Comparison of ENCODE assay signal across 9 mouse cellular contexts in genomic region chr1:155742411-155743363, GRCm38 (mm10). TPM values are rescaled to one million over a fixed set of nuclear protein-coding genes. Genes with fewer than 3 reads are reported as not detected.
A peak's percentile ranks its signal among the peaks of the same experiment; 100 is the strongest.
DNase-seq lines count a peak whose midpoint lies in the region; ATAC-seq lines count a peak whose summit lies in the region.
"Had no signal": no experiment of that assay in that cellular context is flagged by ENCODE, and none has a peak within 500 bp of the region (broad histone marks: within the 10 kb centered on the region; RNA-seq: fewer than 3 reads in every experiment).

No protein-coding gene starts in this region.

- WGBS in kidney, embryonic 14.5 days = under 1% methylated on average over 77 of the region's 81 CpGs
- WGBS in heart, embryonic 11.5 days (ENCODE audit: insufficient replicate concordance) = under 1% methylated on average over 80 of the region's 81 CpGs
- WGBS in limb, embryonic 11.5 days = under 1% methylated on average over 81 of the region's 81 CpGs
- under 1% methylated on average over 71 of the region's 81 CpGs for WGBS in neural tube, embryonic 11.5 days

- peak overlapping the region; percentile 56 for H3K4me3 ChIP-seq in kidney, embryonic 14.5 days (ENCODE audit: low read length)
- peak overlapping the region; percentile 63 for H3K4me3 ChIP-seq in heart, embryonic 11.5 days (ENCODE audit: low read depth, low read length)
- peak overlapping the region; percentile 46 for H3K4me3 ChIP-seq in limb, embryonic 11.5 days (ENCODE audit: low read depth, low read length)
- H3K4me3 ChIP-seq in neural tube, embryonic 11.5 days (ENCODE audit: low read depth, low read length) = peak overlapping the region; percentile 45

- peaks cover 18% of the 10 kb centered on the region for H3K4me1 ChIP-seq in kidney, embryonic 14.5 days (ENCODE audit: control insufficient read depth, insufficient read depth, low read length)
- H3K4me1 ChIP-seq in heart, embryonic 11.5 days (ENCODE audit: control insufficient read depth, insufficient read depth, low read length) = peaks cover 12% of the 10 kb centered on the region; the same call in 1 of the 2 replicates
- peaks cover 19% of the 10 kb centered on the region for H3K4me1 ChIP-seq in limb, embryonic 11.5 days (ENCODE audit: control insufficient read depth, insufficient read depth, low read length)
- H3K4me1 ChIP-seq in neural tube, embryonic 11.5 days (ENCODE audit: control insufficient read depth, insufficient read depth, low read length) = peaks cover 15% of the 10 kb centered on the region

- peak overlapping the region; percentile 95 for H3K4me2 ChIP-seq in kidney, embryonic 14.5 days (replicated peaks; ENCODE audit: low read depth, low read length)
- H3K4me2 ChIP-seq in heart, embryonic 11.5 days = peak overlapping the region; percentile 99
- H3K4me2 ChIP-seq in limb, embryonic 11.5 days (ENCODE audit: low read depth, severe bottlenecking) = peak overlapping the region; percentile 89
- peak overlapping the region; percentile 64 for H3K4me2 ChIP-seq in neural tube, embryonic 11.5 days (ENCODE audit: low read depth)

- no peaks in the 10 kb centered on the region for H3K9me3 ChIP-seq in kidney, embryonic 14.5 days (ENCODE audit: control insufficient read depth, low read length)
- no peaks in the 10 kb centered on the region for H3K9me3 ChIP-seq in heart, embryonic 11.5 days (replicated peaks; ENCODE audit: control insufficient read depth, low read length)
- no peaks in the 10 kb centered on the region for H3K9me3 ChIP-seq in limb, embryonic 11.5 days (ENCODE audit: control insufficient read depth, low read length)
- H3K9me3 ChIP-seq in neural tube, embryonic 11.5 days (ENCODE audit: control insufficient read depth, low read length) = no peaks in the 10 kb centered on the region

- no peaks in the 10 kb centered on the region for H3K36me3 ChIP-seq in kidney, embryonic 14.5 days (ENCODE audit: control insufficient read depth, insufficient read depth, low read length)
- H3K36me3 ChIP-seq in heart, embryonic 11.5 days (ENCODE audit: control insufficient read depth, insufficient read depth, low read length) = no peaks in the 10 kb centered on the region
- H3K36me3 ChIP-seq in limb, embryonic 11.5 days (ENCODE audit: control insufficient read depth, insufficient read depth, low read length) = no peaks in the 10 kb centered on the region
- no peaks in the 10 kb centered on the region for H3K36me3 ChIP-seq in neural tube, embryonic 11.5 days (ENCODE audit: control insufficient read depth, insufficient read depth, low read length)

- ATAC-seq in kidney, embryonic 14.5 days (ENCODE audit: low FRiP score, low TSS enrichment) = peak; percentile 78
- peak; percentile 44; the same call in 1 of the 2 replicates for ATAC-seq in heart, embryonic 11.5 days (replicated peaks; ENCODE audit: insufficient number of reproducible peaks, low FRiP score, low TSS enrichment)
- ATAC-seq in limb, embryonic 11.5 days (ENCODE audit: insufficient number of reproducible peaks, low FRiP score, low TSS enrichment, low read depth) = peak; percentile 64; the same call in 1 of the 2 replicates
- ATAC-seq in neural tube, embryonic 11.5 days (ENCODE audit: insufficient read depth, low FRiP score, low TSS enrichment) = peak; percentile 37
- no peak for ATAC-seq in frontal cortex, adult (ENCODE audit: low TSS enrichment)

- H3K27me3 ChIP-seq in kidney, embryonic 14.5 days (ENCODE audit: control insufficient read depth, insufficient read depth, low read length) = peaks cover 93% of the 10 kb centered on the region
- H3K27me3 ChIP-seq in heart, embryonic 11.5 days (ENCODE audit: control insufficient read depth, insufficient read depth, low read length) = peaks cover 88% of the 10 kb centered on the region
- peaks cover 88% of the 10 kb centered on the region for H3K27me3 ChIP-seq in limb, embryonic 11.5 days (ENCODE audit: control insufficient read depth, insufficient read depth, low read length)
- peaks cover 93% of the 10 kb centered on the region for H3K27me3 ChIP-seq in neural tube, embryonic 11.5 days (ENCODE audit: control insufficient read depth, insufficient read depth, low read length)

- no peak for DNase-seq in kidney, adult 8-10 months
- DNase-seq in adrenal gland, postnatal 14 days = peak; percentile 43
- peak; percentile 64 for DNase-seq in limb, embryonic 11.5 days (ENCODE audit: low spot score)
- DNase-seq in neural tube, embryonic 11.5 days (ENCODE audit: low spot score) = peak; percentile 43
- DNase-seq in right cerebral cortex, postnatal 25 days = no peak

- H3K9ac ChIP-seq in kidney, embryonic 14.5 days (ENCODE audit: low read depth, low read length) = peak overlapping the region; percentile 23; the same call in 1 of the 2 replicates
- H3K9ac ChIP-seq in heart, embryonic 11.5 days (ENCODE audit: low read depth, low read length) = peak overlapping the region; percentile 39; the same call in 1 of the 2 replicates
- H3K9ac ChIP-seq in limb, embryonic 11.5 days (ENCODE audit: low read length) = peak overlapping the region; percentile 37; the same call in 1 of the 2 replicates
- peak overlapping the region; percentile 41; the same call in 1 of the 2 replicates for H3K9ac ChIP-seq in neural tube, embryonic 11.5 days (ENCODE audit: low read length)

- H3K27ac ChIP-seq in kidney, embryonic 14.5 days (ENCODE audit: low read depth, low read length) = no peak overlapping the region
- H3K27ac ChIP-seq in heart, embryonic 11.5 days (ENCODE audit: low read depth, low read length) = no peak overlapping the region
- no peak overlapping the region for H3K27ac ChIP-seq in limb, embryonic 11.5 days (replicated peaks; ENCODE audit: low read depth, low read length)
- H3K27ac ChIP-seq in neural tube, embryonic 11.5 days (ENCODE audit: low read depth, low read length) = peak overlapping the region; percentile 53; the same call in 1 of the 2 replicates

RNA-seq across cellular contexts. Expression of gene Lhx4, which starts 8.8 kb away (rescaled TPM):
- polyA plus RNA-seq in kidney, embryonic 14.5 days (2014; fragmentation: Nextera tagmentation; extraction: Ambion mirVana) = 0.08 TPM in 1 of 2 replicates, not detected in the other
- total RNA-seq in adrenal gland, postnatal 14 days (2021) = not detected in 2 replicates
- not detected in 2 replicates for polyA plus RNA-seq in heart, embryonic 11.5 days (2014; fragmentation: Nextera tagmentation; extraction: Ambion mirVana)
- polyA plus RNA-seq in limb, embryonic 11.5 days (2014; fragmentation: Nextera tagmentation; extraction: Ambion mirVana) = 0.06 TPM in 1 of 2 replicates, not detected in the other
- 10.6 and 13.9 TPM in 2 replicates for polyA plus RNA-seq in neural tube, embryonic 11.5 days (2014; fragmentation: Nextera tagmentation; extraction: Ambion mirVana)
- total RNA-seq: layer of hippocampus, postnatal 10 days had no signal

Comparison
In these comparisons a context has a peak if more than half of its experiments do, and no peak if none do; other contexts are left out.
1. DNase-seq: peak in adrenal gland, postnatal 14 days (single experiment), limb, embryonic 11.5 days (single experiment) and neural tube, embryonic 11.5 days (single experiment); none in kidney, adult 8-10 months (0 of 2) and right cerebral cortex, postnatal 25 days (single experiment).
2. RNA of gene Lhx4, which starts 8.8 kb away (polyA plus RNA-seq): 10.6 to 13.9 TPM in neural tube, embryonic 11.5 days; 0.08 TPM in kidney, embryonic 14.5 days, not detected in heart, embryonic 11.5 days and 0.06 TPM in limb, embryonic 11.5 days; every median in the first group is over 10 times any median in the second.
3. Peak in every context shown above with its lines, with median percentiles within 50 percentile points of each other: H3K4me2 ChIP-seq, H3K4me3 ChIP-seq and H3K9ac ChIP-seq.